Mouse (Mus musculus) liver, postnatal 0 days (tissue): ENCODE results near the gene Slfn14.

ENCODE experiments used
- CTCF ChIP-seq: sonication (generic); IDR thresholded peaks from 2 replicates; pipeline ENCODE4 v1.5.1; 2016; ENCODE audit warnings: antibody characterized with exemption, low read depth
- EP300 ChIP-seq: IDR thresholded peaks from 2 replicates; pipeline ENCODE4 v1.6.1; 2016; ENCODE audit warnings: antibody characterized with exemption, low read depth, mild to moderate bottlenecking

GRCm38 (mm10) chr11:83335826-83336225 lies 49.3 kb upstream of the Slfn14 start:
- TF ChIP-seq CTCF, result no peak
- no peak for TF ChIP-seq EP300
